Mouse (Mus musculus) intestine, embryonic 16.5 days (tissue): ENCODE data around the gene Hivep3. TPM values are rescaled to one million over a fixed set of nuclear protein-coding genes. Genes with fewer than 3 reads are reported as not detected.

Experiments
- ATAC-seq: fragments of 200-750 bp; cut with Nextera tagmentation; 2 replicates; pipeline ENCODE4 v1.8.0; 2017; ENCODE audit warnings: moderate TSS enrichment, moderate library complexity
- H3K27ac ChIP-seq: fragments of 300-500 bp; sonication (generic); 2 replicates; pipeline ENCODE4 v1.5.1; 2014; ENCODE audit warnings: mild to moderate bottlenecking, low read length
- H3K27me3 ChIP-seq: fragments of 300-500 bp; sonication (generic); replicated peaks from 2 replicates; pipeline ENCODE4 v1.6.1; 2014; ENCODE audit warnings: low read length, control low read depth, mixed read lengths; ENCODE audit not compliant: control insufficient read depth, insufficient read depth
- H3K36me3 ChIP-seq: fragments of 300-500 bp; sonication (generic); 2 replicates; pipeline ENCODE4 v1.6.1; 2014; ENCODE audit warnings: low read length, control low read depth; ENCODE audit not compliant: control insufficient read depth, insufficient read depth
- H3K4me1 ChIP-seq: fragments of 300-500 bp; sonication (generic); 2 replicates; pipeline ENCODE4 v1.6.1; 2014; ENCODE audit warnings: low read length, control low read depth, mixed read lengths; ENCODE audit not compliant: control insufficient read depth, insufficient read depth
- H3K4me2 ChIP-seq: fragments of 300-500 bp; sonication (generic); 2 replicates; pipeline ENCODE4 v1.6.1; 2014; ENCODE audit warnings: low read depth, low read length, control low read depth
- H3K4me3 ChIP-seq: fragments of 300-500 bp; sonication (generic); 2 replicates; pipeline ENCODE4 v1.5.1; 2014; ENCODE audit warnings: mild to moderate bottlenecking, low read length
- H3K9ac ChIP-seq: fragments of 300-500 bp; sonication (generic); 2 replicates; pipeline ENCODE4 v1.6.1; 2014; ENCODE audit warnings: low read depth, low read length
- H3K9me3 ChIP-seq: fragments of 300-500 bp; sonication (generic); 2 replicates; pipeline ENCODE4 v1.6.1; 2016; ENCODE audit warnings: low read length, control low read depth; ENCODE audit not compliant: control insufficient read depth
- WGBS: fragments of 180-500 bp; shearing (Covaris S2); extraction: QIAGEN DNeasy Blood & Tissue Kit; methylation state at CpG from one replicate; pipeline ENCODE4 v1.1.7; 2014; 5-methylcytosine and 5-hydroxymethylcytosine counted together
- polyA plus RNA-seq: library from polyadenylated mRNA; unstranded; fragments of >200 nt; fragmentation: Nextera tagmentation; extraction: Ambion mirVana; gene quantifications from 2 replicates; pipeline ENCODE4 v1.2.1, GENCODE M21; 2015

Gene Hivep3
- polyA plus RNA-seq, 1 experiment from 2014 or later: 4.4 TPM

- no peak overlapping the region for H3K4me2 ChIP-seq
- no peak overlapping the region for H3K4me3 ChIP-seq
- no peaks in the 10 kb centered on the region for H3K9me3 ChIP-seq
- H3K9ac ChIP-seq: no peak overlapping the region
- ATAC-seq: no peak
- H3K36me3 ChIP-seq: no peaks in the 10 kb centered on the region
- H3K27me3 ChIP-seq: no peaks in the 10 kb centered on the region
- no peak overlapping the region for H3K27ac ChIP-seq
- 73% methylated on average over 3 of the region's 3 CpGs for WGBS
- no peaks in the 10 kb centered on the region for H3K4me1 ChIP-seq
Observed at GRCm38 (mm10) chr4:119845596-119846161, 112.1 kb downstream of the Hivep3 start.

- peak; percentile 68 for ATAC-seq
- Histone ChIP-seq H3K9me3 (no peaks in the 10 kb centered on the region), H3K36me3 (no peaks in the 10 kb centered on the region), H3K27me3 (no peaks in the 10 kb centered on the region), H3K4me2 (no peak overlapping the region), H3K27ac (no peak overlapping the region), H3K4me1 (no peaks in the 10 kb centered on the region), H3K4me3 (no peak overlapping the region), H3K9ac (no peak overlapping the region)
- 55% methylated on average over 8 of the region's 8 CpGs for WGBS
Observed at GRCm38 (mm10) chr4:119852483-119852882, 118.9 kb downstream of the Hivep3 start.

GRCm38 (mm10) chr4:119854307-119855144, 120.9 kb downstream of the Hivep3 start:
- ATAC-seq: no peak
- H3K9me3 ChIP-seq: no peaks in the 10 kb centered on the region
- no peaks in the 10 kb centered on the region for H3K27me3 ChIP-seq
- no peak overlapping the region for H3K27ac ChIP-seq
- no peak overlapping the region for H3K9ac ChIP-seq
- H3K36me3 ChIP-seq: no peaks in the 10 kb centered on the region
- H3K4me1 ChIP-seq: no peaks in the 10 kb centered on the region
- 74% methylated on average over 9 of the region's 9 CpGs for WGBS
- no peak overlapping the region for H3K4me2 ChIP-seq
- no peak overlapping the region for H3K4me3 ChIP-seq

GRCm38 (mm10) chr4:119859454-119859853, 125.9 kb downstream of the Hivep3 start:
- H3K27ac ChIP-seq: no peak overlapping the region
- H3K4me1 ChIP-seq: no peaks in the 10 kb centered on the region
- no peaks in the 10 kb centered on the region for H3K9me3 ChIP-seq
- no peak overlapping the region for H3K4me2 ChIP-seq
- no peaks in the 10 kb centered on the region for H3K36me3 ChIP-seq
- WGBS: 61% methylated on average over 4 of the region's 4 CpGs
- H3K9ac ChIP-seq: no peak overlapping the region
- H3K4me3 ChIP-seq: no peak overlapping the region
- H3K27me3 ChIP-seq: no peaks in the 10 kb centered on the region
- no peak for ATAC-seq

- no peaks in the 10 kb centered on the region; the same call in 1 of the 2 replicates for H3K4me1 ChIP-seq
- H3K27ac ChIP-seq: no peak overlapping the region
- ATAC-seq: no peak
- 65% methylated on average over 4 of the region's 4 CpGs for WGBS
- H3K4me2 ChIP-seq: no peak overlapping the region
- no peaks in the 10 kb centered on the region for H3K9me3 ChIP-seq
- no peaks in the 10 kb centered on the region for H3K36me3 ChIP-seq
- no peaks in the 10 kb centered on the region for H3K27me3 ChIP-seq
- no peak overlapping the region for H3K9ac ChIP-seq
- no peak overlapping the region for H3K4me3 ChIP-seq
Observed at GRCm38 (mm10) chr4:119861001-119861400, 127.4 kb downstream of the Hivep3 start.

GRCm38 (mm10) chr4:119865827-119866455, 132.4 kb downstream of the Hivep3 start:
- Histone ChIP-seq H3K27ac (no peak overlapping the region), H3K36me3 (no peaks in the 10 kb centered on the region), H3K27me3 (no peaks in the 10 kb centered on the region), H3K4me1 (no peaks in the 10 kb centered on the region; the same call in 1 of the 2 replicates), H3K9ac (no peak overlapping the region), H3K4me2 (no peak overlapping the region), H3K4me3 (no peak overlapping the region), H3K9me3 (no peaks in the 10 kb centered on the region)
- 51% methylated on average over 3 of the region's 3 CpGs for WGBS
- ATAC-seq: no peak; the same call in 1 of the 2 replicates

GRCm38 (mm10) chr4:119867132-119867531, 133.5 kb downstream of the Hivep3 start:
- WGBS: 92% methylated on average over 3 of the region's 3 CpGs
- Histone ChIP-seq H3K36me3 (no peaks in the 10 kb centered on the region), H3K9ac (no peak overlapping the region), H3K4me2 (no peak overlapping the region), H3K4me1 (no peaks in the 10 kb centered on the region; the same call in 1 of the 2 replicates), H3K4me3 (no peak overlapping the region), H3K27ac (no peak overlapping the region), H3K9me3 (no peaks in the 10 kb centered on the region), H3K27me3 (no peaks in the 10 kb centered on the region)
- ATAC-seq: no peak

- no peak overlapping the region for H3K9ac ChIP-seq
- no peaks in the 10 kb centered on the region for H3K27me3 ChIP-seq
- no peak for ATAC-seq
- H3K9me3 ChIP-seq: no peaks in the 10 kb centered on the region
- WGBS: 74% methylated on average over 6 of the region's 6 CpGs
- H3K4me1 ChIP-seq: no peaks in the 10 kb centered on the region; the same call in 1 of the 2 replicates
- no peaks in the 10 kb centered on the region for H3K36me3 ChIP-seq
- no peak overlapping the region for H3K4me3 ChIP-seq
- H3K27ac ChIP-seq: no peak overlapping the region
- no peak overlapping the region for H3K4me2 ChIP-seq
Observed at GRCm38 (mm10) chr4:119870411-119870810, 136.8 kb downstream of the Hivep3 start.

GRCm38 (mm10) chr4:119871441-119871840, 137.9 kb downstream of the Hivep3 start:
- Histone ChIP-seq H3K4me1 (no peaks in the 10 kb centered on the region), H3K9me3 (no peaks in the 10 kb centered on the region), H3K27ac (no peak overlapping the region), H3K9ac (no peak overlapping the region), H3K4me2 (no peak overlapping the region), H3K36me3 (no peaks in the 10 kb centered on the region), H3K27me3 (no peaks in the 10 kb centered on the region), H3K4me3 (no peak overlapping the region)
- no peak for ATAC-seq
- 94% methylated on average over 2 of the region's 2 CpGs for WGBS
